Mouse (Mus musculus): ENCODE data around the gene Pld5.
A peak's percentile ranks its signal among the peaks of the same experiment; 100 is the strongest.

Gene Pld5

GRCm38 (mm10) chr1:176167784-176168183 is 107.3 kb downstream of the Pld5 start:
- no peak for DNase-seq (ENCODE audit: low spot score in 2 of 2)

- DNase-seq (ENCODE audit: low spot score in 2 of 2), result no peak
Measured at GRCm38 (mm10) chr1:176167114-176167513, 108.0 kb downstream of the Pld5 start.

- DNase-seq (ENCODE audit: low spot score in 2 of 2), result no peak
Measured at GRCm38 (mm10) chr1:176145306-176145705, 129.8 kb downstream of the Pld5 start.

GRCm38 (mm10) chr1:176134379-176134778 is 140.7 kb downstream of the Pld5 start:
- no peak for DNase-seq (ENCODE audit: low spot score in 2 of 2)

GRCm38 (mm10) chr1:176125771-176126170 is 149.3 kb downstream of the Pld5 start:
- no peak for DNase-seq (ENCODE audit: low spot score in 2 of 2)

GRCm38 (mm10) chr1:176124441-176124840 is 150.7 kb downstream of the Pld5 start:
- DNase-seq (ENCODE audit: low spot score in 2 of 2), result no peak

GRCm38 (mm10) chr1:176123781-176124180 is 151.3 kb downstream of the Pld5 start:
- no peak for DNase-seq (ENCODE audit: low spot score in 2 of 2)

GRCm38 (mm10) chr1:176115604-176116003 is 159.5 kb downstream of the Pld5 start:
- no peak for DNase-seq (ENCODE audit: low spot score in 2 of 2)

GRCm38 (mm10) chr1:176098685-176099320 is 176.3 kb downstream of the Pld5 start:
- DNase-seq (ENCODE audit: low spot score in 2 of 2), result no peak

- no peak for DNase-seq (ENCODE audit: low spot score in 2 of 2)
Measured at GRCm38 (mm10) chr1:176092119-176092518, 183.0 kb downstream of the Pld5 start.

GRCm38 (mm10) chr1:176089382-176089781 is 185.7 kb downstream of the Pld5 start:
- no peak for DNase-seq (ENCODE audit: low spot score in 2 of 2)

GRCm38 (mm10) chr1:176085952-176086648 is 189.0 kb downstream of the Pld5 start:
- no peak for DNase-seq (ENCODE audit: low spot score in 2 of 2)

- no peak for DNase-seq (ENCODE audit: low spot score in 2 of 2)
Measured at GRCm38 (mm10) chr1:176082306-176082705, 192.8 kb downstream of the Pld5 start.

- no peak for DNase-seq (ENCODE audit: low spot score in 2 of 2)
Measured at GRCm38 (mm10) chr1:176080969-176081368, 194.1 kb downstream of the Pld5 start.

- DNase-seq (ENCODE audit: low spot score in 2 of 2), result no peak
Measured at GRCm38 (mm10) chr1:176078410-176078809, 196.7 kb downstream of the Pld5 start.

- no peak for DNase-seq (ENCODE audit: low spot score in 2 of 2)
Measured at GRCm38 (mm10) chr1:176076799-176077198, 198.3 kb downstream of the Pld5 start.

- DNase-seq (ENCODE audit: low spot score in 2 of 2), result no peak
Measured at GRCm38 (mm10) chr1:176075810-176076209, 199.3 kb downstream of the Pld5 start.

GRCm38 (mm10) chr1:176075409-176075808 is 199.7 kb downstream of the Pld5 start:
- DNase-seq (ENCODE audit: low spot score in 2 of 2), result peak in 1 of 2 experiments; percentile 17

- DNase-seq (ENCODE audit: low spot score in 2 of 2), result no peak
Measured at GRCm38 (mm10) chr1:176074526-176074925, 200.6 kb downstream of the Pld5 start.

GRCm38 (mm10) chr1:176065281-176065680 is 209.8 kb downstream of the Pld5 start:
- no peak for DNase-seq (ENCODE audit: low spot score in 2 of 2)

GRCm38 (mm10) chr1:176064471-176064870 is 210.6 kb downstream of the Pld5 start:
- DNase-seq (ENCODE audit: low spot score in 2 of 2), result no peak

- no peak for DNase-seq (ENCODE audit: low spot score in 2 of 2)
Measured at GRCm38 (mm10) chr1:176053653-176054052, 221.5 kb downstream of the Pld5 start.

GRCm38 (mm10) chr1:176046995-176047394 is 228.1 kb downstream of the Pld5 start:
- no peak for DNase-seq (ENCODE audit: low spot score in 2 of 2)

Data from natural killer cell, adult 2 months (primary cell).